Mouse (Mus musculus) embryonic fibroblast, embryonic 13.5 days (primary cell): ENCODE data around the gene Grin2a.

ENCODE experiments used
- CTCF ChIP-seq: IDR thresholded peaks from 2 replicates; pipeline ENCODE4 v1.5.1; 2011; ENCODE audit warnings: mild to moderate bottlenecking, control low read depth, low read length, moderate library complexity, borderline replicate concordance; ENCODE audit not compliant: insufficient read depth
- POLR2A ChIP-seq: IDR thresholded peaks from 2 replicates; pipeline ENCODE4 v1.6.1; 2011; ENCODE audit warnings: low read depth, mild to moderate bottlenecking, control low read depth, low read length, moderate library complexity

- TF ChIP-seq CTCF (no peak), POLR2A (no peak)
These were observed 226.4 kb downstream of the Grin2a start for GRCm38 (mm10) chr16:9768981-9769380.
